Mouse (Mus musculus) cerebellum, postnatal 4 days (tissue): ENCODE results near the gene Mtmr3.

ENCODE experiments used
- DNase-seq, 2 experiments: peaks; one replicate each; pipeline ENCODE4 v3.0.0; 2022; ENCODE audit warnings: low spot score in 2 of 2, mixed read lengths in 1 of 2

Gene Mtmr3

GRCm38 (mm10) chr11:4518981-4519380 is 75.7 kb downstream of the Mtmr3 start:
- DNase-seq = no peak

GRCm38 (mm10) chr11:4507421-4507820 is 87.2 kb downstream of the Mtmr3 start:
- no peak for DNase-seq

GRCm38 (mm10) chr11:4506486-4506885 is 88.2 kb downstream of the Mtmr3 start:
- no peak for DNase-seq

GRCm38 (mm10) chr11:4502206-4502605 is 92.5 kb downstream of the Mtmr3 start:
- DNase-seq = no peak

GRCm38 (mm10) chr11:4500826-4501225 is 93.8 kb downstream of the Mtmr3 start:
- no peak for DNase-seq

GRCm38 (mm10) chr11:4500261-4500660 is 94.4 kb downstream of the Mtmr3 start:
- no peak for DNase-seq

GRCm38 (mm10) chr11:4499456-4499855 is 95.2 kb downstream of the Mtmr3 start:
- no peak for DNase-seq

GRCm38 (mm10) chr11:4498774-4499173 is 95.9 kb downstream of the Mtmr3 start:
- DNase-seq = no peak

- DNase-seq = no peak
These were observed 97.1 kb downstream of the Mtmr3 start for GRCm38 (mm10) chr11:4497501-4498118.

- DNase-seq = no peak
These were observed 99.6 kb downstream of the Mtmr3 start for GRCm38 (mm10) chr11:4495021-4495540.

- no peak for DNase-seq
These were observed 105.5 kb downstream of the Mtmr3 start for GRCm38 (mm10) chr11:4489207-4489606.

- DNase-seq = no peak
These were observed 105.9 kb downstream of the Mtmr3 start for GRCm38 (mm10) chr11:4488798-4489197.

- DNase-seq = no peak
These were observed 106.3 kb downstream of the Mtmr3 start for GRCm38 (mm10) chr11:4488367-4488766.

- peak in 1 of 2 experiments; percentile 39 for DNase-seq
These were observed 107.2 kb downstream of the Mtmr3 start for GRCm38 (mm10) chr11:4487401-4487965.

- DNase-seq = no peak
These were observed 110.1 kb downstream of the Mtmr3 start for GRCm38 (mm10) chr11:4484541-4484940.

GRCm38 (mm10) chr11:4482641-4483040 is 112.0 kb downstream of the Mtmr3 start:
- no peak for DNase-seq

GRCm38 (mm10) chr11:4476184-4476697 is 118.4 kb downstream of the Mtmr3 start:
- DNase-seq = no peak

GRCm38 (mm10) chr11:4472464-4473179 is 122.0 kb downstream of the Mtmr3 start:
- DNase-seq = no peak

GRCm38 (mm10) chr11:4471734-4472133 is 122.9 kb downstream of the Mtmr3 start:
- no peak for DNase-seq

GRCm38 (mm10) chr11:4471251-4471650 is 123.4 kb downstream of the Mtmr3 start:
- DNase-seq = no peak

GRCm38 (mm10) chr11:4469091-4469490 is 125.6 kb downstream of the Mtmr3 start:
- DNase-seq = no peak

GRCm38 (mm10) chr11:4467436-4467835 is 127.2 kb downstream of the Mtmr3 start:
- no peak for DNase-seq

GRCm38 (mm10) chr11:4466191-4466590 is 128.5 kb downstream of the Mtmr3 start:
- no peak for DNase-seq
